Mouse (Mus musculus) spleen, adult 18-20 months (tissue): ENCODE results near the gene Gm3187.
"Not testable (repeated sequence)": the region's sequence is repeated elsewhere in the genome, so short reads cannot be mapped to it uniquely, and the experiment has no call there.

Experiments used
- DNase-seq, 2 experiments: peaks; one replicate each; pipeline ENCODE4 v3.0.0; 2022; ENCODE audit warnings: mixed read lengths in 2 of 2

Gm3187 gene

GRCm38 (mm10) chr14:5483907-5484306 is at the start of gene Gm3187:
Gm3187 (plus strand) TSS chr14:5484207.
- not testable (repeated sequence) for DNase-seq

- not testable (repeated sequence) for DNase-seq
These were observed 28.6 kb upstream of the Gm3187 start, which contains the start of gene Gm3194 for GRCm38 (mm10) chr14:5455367-5455766. Gm3194 (minus strand) TSS chr14:5455467.

- not testable (repeated sequence) for DNase-seq
These were observed 23.5 kb upstream of the Gm3187 start for GRCm38 (mm10) chr14:5460469-5460868.

DNA sequence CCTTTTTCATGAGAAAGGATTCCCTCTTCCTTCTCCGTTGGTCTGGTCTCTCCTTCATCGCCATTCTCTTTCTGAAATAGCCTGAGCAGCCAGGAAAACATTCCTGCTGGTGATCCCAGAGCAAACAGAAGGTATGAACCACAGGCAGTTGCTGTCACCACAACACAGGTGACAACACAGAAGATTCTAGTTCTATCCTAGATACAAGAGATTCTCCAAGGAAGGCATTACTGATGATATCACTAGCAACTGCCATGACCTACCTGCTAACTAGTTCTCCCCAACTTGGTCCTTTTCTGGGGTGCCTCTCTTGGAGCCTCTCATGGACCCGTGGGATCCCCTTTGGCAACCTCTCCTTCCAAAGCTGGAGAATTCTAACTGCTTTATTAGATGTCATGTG is 6.3 kb upstream of the Gm3187 start, which contains the start of gene Gm8246:
Gene Gm8246, minus strand, starts transcription at position 101 of the 400 bp plus-strand sequence.
- DNase-seq: not testable (repeated sequence)

GRCm38 (mm10) chr14:5501374-5501773 is 17.4 kb downstream of the Gm3187 start, which contains the start of gene Gm3488:
Gm3488 (plus strand) TSS chr14:5501674.
- DNase-seq: not testable (repeated sequence)

DNA sequence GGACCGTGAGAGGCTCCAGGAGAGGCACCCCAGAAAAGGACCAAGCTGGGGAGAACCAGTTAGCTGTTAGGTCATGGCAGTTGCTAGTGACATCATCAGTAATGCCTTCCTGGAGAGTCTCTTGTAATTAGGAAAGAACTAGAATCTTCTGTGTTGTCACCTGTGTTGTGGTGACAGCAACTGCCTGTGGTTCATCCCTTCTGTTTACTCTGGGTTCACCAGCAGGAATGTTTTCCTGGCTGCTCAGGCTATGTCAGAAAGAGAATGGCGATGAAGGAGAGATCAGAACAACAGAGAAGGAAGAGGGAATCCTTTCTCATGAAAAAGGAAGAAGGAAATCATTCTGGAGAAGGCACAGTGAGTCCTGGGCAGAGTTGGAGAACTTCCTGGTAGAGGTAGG is 54.2 kb downstream of the Gm3187 start, which contains the start of gene Gm3532:
Gene Gm3532, plus strand, starts transcription at position 301 of the 400 bp plus-strand sequence.
- not testable (repeated sequence) for DNase-seq
